21 mouse cellular contexts compared by ENCODE assay signal in the genomic region with DNA sequence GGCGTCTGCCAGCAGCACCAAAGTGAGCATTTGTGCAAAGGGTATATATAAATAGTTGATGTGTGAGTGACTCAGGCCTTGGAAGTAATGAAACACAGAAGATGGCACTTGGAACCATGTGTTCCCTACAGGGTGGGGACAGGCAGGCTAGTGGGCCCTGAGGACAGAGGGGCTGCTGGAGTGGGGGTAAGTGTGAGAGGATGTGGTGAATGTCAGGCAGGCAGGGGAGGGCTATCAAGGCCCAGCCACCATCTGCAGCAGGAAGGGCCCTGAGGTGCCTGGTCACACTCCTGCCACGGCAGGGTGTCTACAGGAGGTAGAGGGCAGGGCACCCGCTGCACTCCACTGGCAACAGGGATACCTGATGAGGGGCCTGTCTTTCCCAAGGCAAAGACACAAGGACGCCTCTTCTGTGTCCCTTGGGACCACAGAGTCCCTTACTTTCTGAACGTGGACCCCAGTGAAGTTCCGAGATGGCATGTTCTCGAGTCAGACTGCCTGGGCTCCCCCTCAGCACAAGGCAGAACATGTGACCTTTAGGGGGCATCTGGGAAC. TPM values are rescaled to one million over a fixed set of nuclear protein-coding genes. Genes with fewer than 3 reads are reported as not detected.
DNase-seq lines count a peak whose midpoint lies in the region; ATAC-seq and TF ChIP-seq lines count a peak whose summit lies in the region.
"Had no signal": no experiment of that assay in that cellular context is flagged by ENCODE, and none has a peak within 500 bp of the region (broad histone marks: within the 10 kb centered on the region; RNA-seq: fewer than 3 reads in every experiment).

No protein-coding gene starts in this region.

- H3K9me3 ChIP-seq in heart, embryonic 13.5 days = no peaks in the 10 kb centered on the region
- H3K9me3 ChIP-seq in neural tube, embryonic 13.5 days = no peaks in the 10 kb centered on the region
- H3K9me3 ChIP-seq: hindbrain, embryonic 12.5 days; limb, embryonic 12.5 days had no signal

- H3K4me3 ChIP-seq in heart, embryonic 13.5 days = no peak overlapping the region
- no peak overlapping the region for H3K4me3 ChIP-seq in neural tube, embryonic 13.5 days
- no peak overlapping the region for H3K4me3 ChIP-seq in small intestine, adult 2 months (ENCODE audit: low read depth, low read length)
- H3K4me3 ChIP-seq: hindbrain, embryonic 12.5 days; limb, embryonic 12.5 days had no signal

- TF ChIP-seq POLR2A in small intestine, adult 2 months (IDR thresholded peaks at IDR 0.05; ENCODE audit: low read depth, low read length) = no peak

- H3K27me3 ChIP-seq in heart, embryonic 13.5 days (replicated peaks) = no peaks in the 10 kb centered on the region
- H3K27me3 ChIP-seq in neural tube, embryonic 13.5 days = no peaks in the 10 kb centered on the region
- H3K27me3 ChIP-seq in small intestine, adult 2 months (ENCODE audit: control insufficient read depth, insufficient read depth, low read length) = no peaks in the 10 kb centered on the region
- H3K27me3 ChIP-seq: hindbrain, embryonic 12.5 days; limb, embryonic 12.5 days had no signal

- no peak for ATAC-seq in heart, embryonic 13.5 days (ENCODE audit: extremely low read depth, insufficient number of reproducible peaks, low FRiP score, low TSS enrichment)
- no peak for ATAC-seq in neural tube, embryonic 13.5 days (ENCODE audit: low read depth)
- 0 out of 2 replicates have a peak, but pooled peaks have one; percentile 3 for ATAC-seq in granulocyte monocyte progenitor cell, adult 5-6 weeks (replicated peaks; ENCODE audit: poor library complexity, severe bottlenecking)
- ATAC-seq: forebrain, embryonic 14.5 days had no signal

- no peak overlapping the region for H3K4me2 ChIP-seq in heart, embryonic 13.5 days
- H3K4me2 ChIP-seq in neural tube, embryonic 13.5 days = no peak overlapping the region
- H3K4me2 ChIP-seq: hindbrain, embryonic 12.5 days; limb, embryonic 12.5 days; midbrain, embryonic 11.5 days had no signal

- H3K27ac ChIP-seq in heart, embryonic 13.5 days (replicated peaks) = peak overlapping the region; percentile 76
- H3K27ac ChIP-seq in neural tube, embryonic 13.5 days (replicated peaks) = no peak overlapping the region
- H3K27ac ChIP-seq in small intestine, adult 2 months (ENCODE audit: insufficient read depth, low read depth, low read length) = peak overlapping the region; percentile 99
- H3K27ac ChIP-seq: hindbrain, embryonic 12.5 days; limb, embryonic 12.5 days had no signal

- H3K4me1 ChIP-seq in heart, embryonic 13.5 days = peaks cover 55% of the 10 kb centered on the region
- H3K4me1 ChIP-seq in neural tube, embryonic 13.5 days (replicated peaks) = peaks cover 39% of the 10 kb centered on the region
- peaks cover 77% of the 10 kb centered on the region for H3K4me1 ChIP-seq in small intestine, adult 2 months (ENCODE audit: control insufficient read depth, insufficient read depth, insufficient read length, low read length)

- peaks cover 62% of the 10 kb centered on the region for H3K36me3 ChIP-seq in heart, embryonic 13.5 days
- H3K36me3 ChIP-seq in neural tube, embryonic 13.5 days = peaks cover 31% of the 10 kb centered on the region
- peaks cover 50% of the 10 kb centered on the region for H3K36me3 ChIP-seq in small intestine, adult 2 months (ENCODE audit: control insufficient read depth, insufficient read depth, low read length)

- no peak for DNase-seq in heart, adult 8-10 months (ENCODE audit: low spot score)
- DNase-seq in neural tube, embryonic 10.5 days (ENCODE audit: extremely low spot score, low spot score) = no peak
- DNase-seq in urinary bladder, adult 2 months (ENCODE audit: low spot score) = no peak
- no peak for DNase-seq in thymus, postnatal 10 days (ENCODE audit: low spot score in 2 of 2)
- DNase-seq: adrenal gland, postnatal 14 days; cerebellum, adult 2 months; embryo, embryonic 11 days; kidney, adult 18-20 months; kidney, postnatal 14 days; lung, postnatal 14 days had no signal

- TF ChIP-seq CTCF in small intestine, adult 2 months (IDR thresholded peaks at IDR 0.05; ENCODE audit: extremely low read depth, insufficient read length, insufficient replicate concordance, low read depth, low read length) = no peak

- no peak overlapping the region for H3K9ac ChIP-seq in heart, embryonic 13.5 days
- peak overlapping the region; percentile 38; the same call in 1 of the 2 replicates for H3K9ac ChIP-seq in neural tube, embryonic 13.5 days
- H3K9ac ChIP-seq: hindbrain, embryonic 12.5 days; limb, embryonic 12.5 days had no signal

- 72% methylated on average over 7 of the region's 7 CpGs for WGBS in heart, embryonic 13.5 days
- WGBS in neural tube, embryonic 13.5 days = 86% methylated on average over 7 of the region's 7 CpGs
- WGBS in small intestine, adult 2 months = 68% methylated on average over 7 of the region's 7 CpGs

RNA-seq across cellular contexts. Expression of a gene that starts 10.9 kb away (rescaled TPM):
- polyA plus RNA-seq in heart, embryonic 13.5 days (2015; fragmentation: Nextera tagmentation; extraction: Ambion mirVana) = 79.6 and 80.3 TPM in 2 replicates
- total RNA-seq in heart, adult 8-10 months (2022) = 10 to 100 TPM; 18.1 to 21.4 (median 19.6) TPM
- 65.7 and 67.1 TPM in 2 replicates for polyA plus RNA-seq in neural tube, embryonic 13.5 days (2015; fragmentation: Nextera tagmentation; extraction: Ambion mirVana)
- total RNA-seq in granulocyte monocyte progenitor cell, adult 5-6 weeks (2014; fragmentation: Nextera tagmentation) = 50.2 and 58.8 TPM in 2 replicates
- total RNA-seq in granulocyte monocyte progenitor cell, adult 5-6 weeks (2017) = 53.7 and 72.7 TPM in 2 replicates
- 188 and 423 TPM in 2 replicates for polyA plus RNA-seq in small intestine, adult 2 months (2012; rRNA removed)
- polyA plus RNA-seq in urinary bladder, adult 2 months (2012; rRNA removed) = 79.2 and 95.6 TPM in 2 replicates

RNA-seq across cellular contexts. Expression of a gene that starts 17.6 kb away (rescaled TPM):
- not detected in 2 replicates for polyA plus RNA-seq in heart, embryonic 13.5 days (2015; fragmentation: Nextera tagmentation; extraction: Ambion mirVana)
- total RNA-seq in heart, adult 8-10 months (2022) = not detected
- polyA plus RNA-seq in neural tube, embryonic 13.5 days (2015; fragmentation: Nextera tagmentation; extraction: Ambion mirVana) = not detected in 2 replicates
- not detected in 2 replicates for total RNA-seq in granulocyte monocyte progenitor cell, adult 5-6 weeks (2014; fragmentation: Nextera tagmentation)
- not detected in 2 replicates for total RNA-seq in granulocyte monocyte progenitor cell, adult 5-6 weeks (2017)
- 13.9 and 8,604 TPM in 2 replicates for polyA plus RNA-seq in small intestine, adult 2 months (2012; rRNA removed)
- not detected in 2 replicates for polyA plus RNA-seq in urinary bladder, adult 2 months (2012; rRNA removed)
- total RNA-seq: adrenal gland, postnatal 14 days; layer of hippocampus, postnatal 25 days; MEL had no signal
- polyA plus RNA-seq: cerebellum, adult 2 months; forebrain, embryonic 14.5 days; hindbrain, embryonic 12.5 days; limb, embryonic 12.5 days; liver, embryonic 16.5 days; midbrain, embryonic 11.5 days had no signal

RNA-seq across cellular contexts. Expression of a gene that starts 37.8 kb away (rescaled TPM):
- not detected in 2 replicates for polyA plus RNA-seq in heart, embryonic 13.5 days (2015; fragmentation: Nextera tagmentation; extraction: Ambion mirVana)
- total RNA-seq in heart, adult 8-10 months (2022) = 1 to 10 TPM in 1 of 4 experiments, not detected in 3; 1.0 TPM
- not detected in 2 replicates for polyA plus RNA-seq in neural tube, embryonic 13.5 days (2015; fragmentation: Nextera tagmentation; extraction: Ambion mirVana)
- not detected in 2 replicates for total RNA-seq in granulocyte monocyte progenitor cell, adult 5-6 weeks (2014; fragmentation: Nextera tagmentation)
- not detected in 2 replicates for total RNA-seq in granulocyte monocyte progenitor cell, adult 5-6 weeks (2017)
- polyA plus RNA-seq in small intestine, adult 2 months (2012; rRNA removed) = 124 and 65,009 TPM in 2 replicates
- polyA plus RNA-seq in urinary bladder, adult 2 months (2012; rRNA removed) = 0.29 and 1.3 TPM in 2 replicates
- total RNA-seq: layer of hippocampus, postnatal 25 days; MEL had no signal
- polyA plus RNA-seq: forebrain, embryonic 14.5 days; hindbrain, embryonic 12.5 days; limb, embryonic 12.5 days; midbrain, embryonic 11.5 days had no signal

Comparison
In these comparisons a context has a peak if more than half of its experiments do, and no peak if none do; other contexts are left out.
1. RNA of a gene that starts 17.6 kb away (polyA plus RNA-seq): 13.9 to 8,604 TPM in small intestine, adult 2 months; not detected in urinary bladder, adult 2 months, not detected in heart, embryonic 13.5 days and not detected in neural tube, embryonic 13.5 days; every median in the first group is over 10 times any median in the second.
2. RNA of a gene that starts 37.8 kb away (polyA plus RNA-seq): 124 to 65,009 TPM in small intestine, adult 2 months; 0.29 to 1.3 TPM in urinary bladder, adult 2 months, not detected in heart, embryonic 13.5 days and not detected in neural tube, embryonic 13.5 days; every median in the first group is over 10 times any median in the second.